ENCODE assay signal across 19 mouse cellular contexts in the genomic region with DNA sequence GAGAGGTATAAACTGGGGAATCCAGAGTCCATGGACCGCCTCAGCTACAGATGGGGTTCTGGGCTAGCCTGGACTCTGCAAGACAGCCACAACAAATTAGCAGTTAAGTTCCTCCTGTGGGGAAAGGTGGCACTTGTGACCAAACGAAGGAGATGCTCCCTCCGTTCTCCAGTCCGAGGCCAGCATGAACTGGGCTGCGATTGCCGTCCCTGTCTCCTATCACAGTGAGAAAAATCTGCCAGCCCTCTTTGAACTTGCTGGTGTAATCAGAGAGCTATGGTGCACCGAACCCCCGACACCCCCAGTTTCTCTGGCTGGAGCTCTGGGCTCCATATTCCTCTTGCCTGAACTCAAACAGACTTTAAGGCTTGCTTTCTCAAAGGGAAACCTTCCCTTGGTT.
DNase-seq lines count a peak whose midpoint lies in the region; ATAC-seq lines count a peak whose summit lies in the region.
"Had no signal": no experiment of that assay in that cellular context is flagged by ENCODE, and none has a peak within 500 bp of the region (broad histone marks: within the 10 kb centered on the region; RNA-seq: fewer than 3 reads in every experiment).

No protein-coding gene starts in this region.

- no peak overlapping the region for H3K4me2 ChIP-seq in midbrain, embryonic 13.5 days (replicated peaks)
- no peak overlapping the region for H3K4me2 ChIP-seq in midbrain, embryonic 11.5 days
- no peak overlapping the region for H3K4me2 ChIP-seq in midbrain, embryonic 15.5 days
- H3K4me2 ChIP-seq in neural tube, embryonic 15.5 days: no peak overlapping the region
- H3K4me2 ChIP-seq: heart, embryonic 13.5 days had no signal

- H3K4me1 ChIP-seq in midbrain, embryonic 13.5 days (replicated peaks): peaks cover 63% of the 10 kb centered on the region
- peaks cover 35% of the 10 kb centered on the region for H3K4me1 ChIP-seq in midbrain, embryonic 11.5 days (ENCODE audit: control insufficient read depth, insufficient read depth, low read length)
- H3K4me1 ChIP-seq in midbrain, embryonic 15.5 days: peaks cover 57% of the 10 kb centered on the region
- peaks cover 55% of the 10 kb centered on the region for H3K4me1 ChIP-seq in neural tube, embryonic 15.5 days

- H3K27me3 ChIP-seq in midbrain, embryonic 13.5 days: 0 out of 2 replicates have a peak, but pooled peaks cover 4% of the 10 kb centered on the region
- H3K27me3 ChIP-seq in midbrain, embryonic 11.5 days (ENCODE audit: control insufficient read depth, insufficient read depth, low read length): no peaks in the 10 kb centered on the region; the same call in 1 of the 2 replicates
- no peaks in the 10 kb centered on the region for H3K27me3 ChIP-seq in midbrain, embryonic 15.5 days (replicated peaks)
- no peaks in the 10 kb centered on the region for H3K27me3 ChIP-seq in neural tube, embryonic 15.5 days (replicated peaks)
- H3K27me3 ChIP-seq: heart, embryonic 13.5 days; liver, embryonic 12.5 days had no signal

- 87% methylated on average over 8 of the region's 8 CpGs for WGBS in midbrain, embryonic 13.5 days
- 90% methylated on average over 8 of the region's 8 CpGs for WGBS in midbrain, embryonic 11.5 days
- WGBS in midbrain, embryonic 15.5 days: 83% methylated on average over 8 of the region's 8 CpGs
- WGBS in neural tube, embryonic 15.5 days: 82% methylated on average over 8 of the region's 8 CpGs

- no peak overlapping the region for H3K9ac ChIP-seq in midbrain, embryonic 13.5 days (replicated peaks)
- no peak overlapping the region for H3K9ac ChIP-seq in midbrain, embryonic 11.5 days (ENCODE audit: low read length)
- no peak overlapping the region for H3K9ac ChIP-seq in midbrain, embryonic 15.5 days
- no peak overlapping the region for H3K9ac ChIP-seq in neural tube, embryonic 15.5 days (replicated peaks)
- H3K9ac ChIP-seq: heart, embryonic 13.5 days; liver, embryonic 12.5 days had no signal

- H3K27ac ChIP-seq in midbrain, embryonic 13.5 days: peak overlapping the region; percentile 79
- H3K27ac ChIP-seq in midbrain, embryonic 11.5 days (ENCODE audit: low read depth, low read length): no peak overlapping the region
- H3K27ac ChIP-seq in midbrain, embryonic 15.5 days: peak overlapping the region; percentile 74
- H3K27ac ChIP-seq in neural tube, embryonic 15.5 days (replicated peaks): peak overlapping the region; percentile 56; the same call in 1 of the 2 replicates
- H3K27ac ChIP-seq: gastrocnemius, adult 2 months; heart, embryonic 13.5 days; liver, embryonic 12.5 days had no signal

- no peak for ATAC-seq in midbrain, embryonic 13.5 days
- no peak for ATAC-seq in midbrain, embryonic 11.5 days (ENCODE audit: low FRiP score)
- ATAC-seq in midbrain, embryonic 15.5 days (replicated peaks): no peak
- no peak for ATAC-seq in neural tube, embryonic 15.5 days (ENCODE audit: low FRiP score)
- ATAC-seq: intestine, embryonic 16.5 days; liver, embryonic 12.5 days had no signal

- peak; percentile 2 for DNase-seq in gastrocnemius, postnatal 10 days
- DNase-seq in gastrocnemius, postnatal 4 days (ENCODE audit: low spot score in 2 of 2): no peak
- DNase-seq in midbrain, embryonic 11.5 days (ENCODE audit: low spot score, missing footprints): no peak
- DNase-seq in liver: no peak
- DNase-seq: adrenal gland, adult 8-10 months; cerebellum, adult 8-10 months; gastrocnemius, adult 2 months; heart, adult 11 months; heart, postnatal 36 days; kidney, postnatal 4 days; lung, adult 2 months; right cerebral cortex, postnatal 14 days had no signal

- no peaks in the 10 kb centered on the region for H3K36me3 ChIP-seq in midbrain, embryonic 13.5 days
- H3K36me3 ChIP-seq in midbrain, embryonic 11.5 days (ENCODE audit: control insufficient read depth, insufficient read depth, low read length): no peaks in the 10 kb centered on the region
- H3K36me3 ChIP-seq in midbrain, embryonic 15.5 days (replicated peaks): no peaks in the 10 kb centered on the region
- H3K36me3 ChIP-seq in neural tube, embryonic 15.5 days: no peaks in the 10 kb centered on the region
- H3K36me3 ChIP-seq: heart, embryonic 13.5 days; liver, embryonic 12.5 days had no signal

- H3K9me3 ChIP-seq in midbrain, embryonic 13.5 days: no peaks in the 10 kb centered on the region
- H3K9me3 ChIP-seq in midbrain, embryonic 11.5 days (ENCODE audit: control insufficient read depth, low read length): no peaks in the 10 kb centered on the region
- no peaks in the 10 kb centered on the region for H3K9me3 ChIP-seq in midbrain, embryonic 15.5 days
- no peaks in the 10 kb centered on the region for H3K9me3 ChIP-seq in neural tube, embryonic 15.5 days (replicated peaks)
- H3K9me3 ChIP-seq: heart, embryonic 13.5 days; liver, embryonic 12.5 days; megakaryocyte, embryonic 14.5 days had no signal

- H3K4me3 ChIP-seq in midbrain, embryonic 13.5 days (replicated peaks): no peak overlapping the region
- H3K4me3 ChIP-seq in midbrain, embryonic 11.5 days (ENCODE audit: low read depth, low read length): no peak overlapping the region
- H3K4me3 ChIP-seq in midbrain, embryonic 15.5 days: no peak overlapping the region
- H3K4me3 ChIP-seq in neural tube, embryonic 15.5 days (replicated peaks): no peak overlapping the region
- H3K4me3 ChIP-seq: gastrocnemius, adult 2 months; heart, embryonic 13.5 days; liver, embryonic 12.5 days had no signal
